Mouse (Mus musculus): Measurements from ENCODE around the gene Slc9a1. TPM values are rescaled to one million over a fixed set of nuclear protein-coding genes. Genes with fewer than 3 reads are reported as not detected.

Slc9a1 gene
- 8.8 and 9.3 TPM in 2 replicates for polyA plus RNA-seq (2015; fragmentation: Nextera tagmentation; extraction: Ambion mirVana)

GRCm38 (mm10) chr4:133369553-133370297 lies at the start of gene Slc9a1:
Gene Slc9a1 (plus strand): TSS chr4:133369706.
- Histone ChIP-seq H3K4me2 (peak within 1 kb of the TSS; percentile 77), H3K4me1 (peaks cover 30% of the 10 kb centered on the region), H3K27me3 (replicated peaks) (no peaks in the 10 kb centered on the region), H3K9me3 (no peaks in the 10 kb centered on the region), H3K4me3 (replicated peaks) (peak within 1 kb of the TSS; percentile 71), H3K9ac (peak within 1 kb of the TSS; percentile 99), H3K27ac (peak within 1 kb of the TSS; percentile 90), H3K36me3 (no peaks in the 10 kb centered on the region)
- WGBS: under 1% methylated on average over 40 of the region's 40 CpGs
- ATAC-seq (ENCODE audit: insufficient read depth, low FRiP score, low read depth): peak; percentile 94

DNA sequence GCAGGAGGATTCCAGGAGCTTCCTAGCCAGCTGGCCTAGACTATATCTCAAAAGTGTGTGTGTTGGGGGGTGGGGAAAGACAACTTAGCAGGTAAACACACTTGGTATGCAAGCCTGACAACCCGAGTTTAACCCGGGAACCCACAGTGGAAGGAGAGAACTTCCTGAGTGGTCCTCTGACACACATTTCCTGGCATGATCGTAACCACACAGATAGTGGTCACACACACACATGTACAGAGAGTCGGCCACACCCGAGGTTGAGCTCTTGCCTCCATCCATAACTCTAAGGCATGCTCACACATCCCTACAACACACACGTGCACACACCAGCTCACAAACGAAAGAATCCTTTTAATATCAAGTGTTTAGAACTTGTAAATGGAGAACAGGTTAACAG lies 41.4 kb upstream of the Slc9a1 start:
- ATAC-seq (ENCODE audit: insufficient read depth, low FRiP score, low read depth): no peak
- Histone ChIP-seq H3K9ac (no peak overlapping the region), H3K9me3 (no peaks in the 10 kb centered on the region), H3K4me3 (replicated peaks) (no peak overlapping the region), H3K4me2 (no peak overlapping the region), H3K27ac (no peak overlapping the region), H3K36me3 (no peaks in the 10 kb centered on the region; the same call in 1 of the 2 replicates), H3K27me3 (replicated peaks) (no peaks in the 10 kb centered on the region), H3K4me1 (no peaks in the 10 kb centered on the region)
- WGBS: 53% methylated on average over 7 of the region's 7 CpGs

DNA sequence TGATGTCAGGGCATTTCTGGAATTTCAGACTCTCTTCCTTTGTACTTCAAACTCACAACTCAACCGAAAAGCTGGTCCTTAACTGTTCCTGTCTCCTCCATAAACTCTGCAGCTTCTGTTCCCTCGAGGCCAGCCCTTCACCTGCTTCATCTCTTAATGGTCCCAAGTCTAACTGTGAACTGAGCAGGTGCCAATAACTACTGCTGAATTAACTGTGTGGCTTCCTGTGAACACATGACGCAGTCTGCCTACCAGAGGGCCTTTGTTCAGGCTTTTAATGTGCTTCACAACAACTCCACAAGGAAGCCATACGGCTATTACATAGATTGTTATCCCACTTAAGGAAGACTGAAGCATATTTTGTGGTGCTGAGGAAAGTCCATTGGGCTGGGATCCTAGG lies 39.2 kb upstream of the Slc9a1 start:
- Histone ChIP-seq H3K9me3 (no peaks in the 10 kb centered on the region), H3K4me2 (no peak overlapping the region), H3K4me1 (no peaks in the 10 kb centered on the region), H3K9ac (no peak overlapping the region), H3K4me3 (replicated peaks) (no peak overlapping the region), H3K27ac (no peak overlapping the region), H3K27me3 (replicated peaks) (no peaks in the 10 kb centered on the region), H3K36me3 (no peaks in the 10 kb centered on the region)
- no peak for ATAC-seq (ENCODE audit: insufficient read depth, low FRiP score, low read depth)
- 88% methylated on average over 4 of the region's 4 CpGs for WGBS

DNA sequence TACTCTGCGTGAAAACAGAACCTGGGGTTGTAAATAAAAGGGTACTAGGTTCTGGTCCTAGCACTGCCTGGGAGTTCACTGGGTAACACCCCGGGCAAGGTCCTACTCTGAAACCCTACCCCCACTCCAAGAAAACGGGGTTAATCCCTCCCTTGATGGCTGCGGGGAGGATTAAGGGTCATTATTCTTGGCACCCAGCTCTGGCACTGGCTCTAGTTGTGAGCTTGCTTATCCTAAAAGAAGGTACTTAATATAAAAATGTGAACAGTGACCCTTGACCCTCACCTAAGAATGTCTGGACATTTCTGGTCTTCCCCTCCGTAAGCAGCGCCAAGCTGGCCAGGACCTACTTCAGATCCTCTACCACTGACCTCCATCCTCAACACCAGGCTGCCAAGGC lies 36.2 kb upstream of the Slc9a1 start:
- Histone ChIP-seq H3K27me3 (replicated peaks) (no peaks in the 10 kb centered on the region), H3K4me1 (peaks cover 8% of the 10 kb centered on the region; the same call in 1 of the 2 replicates), H3K9ac (no peak overlapping the region), H3K27ac (0 out of 2 replicates have a peak overlapping the region, but pooled peaks have one; percentile 9), H3K9me3 (no peaks in the 10 kb centered on the region), H3K4me3 (replicated peaks) (no peak overlapping the region), H3K36me3 (no peaks in the 10 kb centered on the region), H3K4me2 (no peak overlapping the region)
- ATAC-seq (ENCODE audit: insufficient read depth, low FRiP score, low read depth): no peak
- WGBS: 69% methylated on average over 6 of the region's 6 CpGs

DNA sequence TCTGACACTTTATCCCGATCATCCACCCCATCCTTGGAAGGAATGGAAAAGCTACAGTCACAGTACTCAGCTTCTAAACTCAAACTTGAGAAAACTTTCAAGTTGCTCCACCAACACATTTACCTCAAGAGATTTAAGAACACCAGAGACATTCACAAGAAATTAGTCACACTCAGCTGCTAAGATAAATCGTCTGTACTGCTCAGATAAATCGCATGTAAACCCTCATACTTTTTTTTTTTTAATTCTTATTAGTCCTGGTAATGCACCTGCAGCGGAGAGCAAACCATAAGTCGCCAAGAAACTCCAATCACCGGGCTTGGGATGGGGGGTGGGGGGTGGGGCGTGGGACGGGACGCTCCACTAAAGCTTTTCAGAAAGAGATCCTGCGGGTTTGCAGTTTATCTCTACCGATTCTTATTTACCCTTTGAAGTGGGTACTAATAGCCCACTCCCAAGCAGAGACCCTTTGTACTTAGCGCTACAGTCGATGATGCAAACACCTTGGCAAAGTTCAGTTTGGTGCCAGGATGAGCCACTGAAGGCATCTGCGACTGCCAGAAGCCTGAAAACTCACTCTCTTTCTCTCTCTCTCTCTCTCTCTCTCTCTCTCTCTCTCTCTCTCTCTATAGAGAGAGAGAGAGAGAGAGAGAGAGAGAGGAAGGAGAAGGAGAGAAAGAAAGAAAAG lies 31.5 kb upstream of the Slc9a1 start:
- WGBS: 7% methylated on average over 14 of the region's 14 CpGs
- H3K27ac ChIP-seq: no peak overlapping the region
- H3K36me3 ChIP-seq: no peaks in the 10 kb centered on the region
- H3K4me3 ChIP-seq (replicated peaks): peak overlapping the region; percentile 98
- no peaks in the 10 kb centered on the region for H3K9me3 ChIP-seq
- no peaks in the 10 kb centered on the region for H3K27me3 ChIP-seq (replicated peaks)
- no peak for ATAC-seq (ENCODE audit: insufficient read depth, low FRiP score, low read depth)
- H3K4me1 ChIP-seq: peaks cover 11% of the 10 kb centered on the region; the same call in 1 of the 2 replicates
- peak overlapping the region; percentile 86 for H3K4me2 ChIP-seq
- H3K9ac ChIP-seq: peak overlapping the region; percentile 74; the same call in 1 of the 2 replicates

DNA sequence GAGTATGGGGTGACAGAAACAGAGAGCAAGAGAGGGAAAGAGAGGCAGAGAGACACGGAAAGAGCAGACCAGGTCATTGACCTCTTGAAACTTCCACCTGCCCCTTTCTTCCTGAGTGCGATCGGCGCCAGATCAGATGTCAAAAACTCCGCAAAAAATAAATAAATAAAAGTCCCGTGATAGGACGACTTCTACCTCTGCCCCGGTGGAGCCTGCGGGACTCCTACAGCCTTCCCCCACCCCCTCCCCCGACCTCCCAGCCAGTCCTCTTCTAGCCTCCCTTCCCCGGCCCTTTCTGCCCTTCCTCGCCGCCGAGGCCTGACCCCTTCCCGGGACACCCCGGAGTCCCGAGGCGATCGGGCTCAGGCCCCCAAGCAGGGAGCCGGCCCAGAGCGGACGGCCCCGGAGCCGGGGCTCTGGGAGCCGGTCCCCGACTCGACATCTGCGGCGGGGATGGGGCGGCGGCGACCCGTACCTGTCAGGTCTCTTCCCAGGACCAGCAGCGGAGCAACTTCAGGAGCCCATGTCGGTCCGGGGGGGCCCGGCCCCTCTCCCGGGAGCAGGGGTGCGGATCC lies 30.9 kb upstream of the Slc9a1 start:
- peak overlapping the region; percentile 74 for H3K27ac ChIP-seq
- no peaks in the 10 kb centered on the region for H3K27me3 ChIP-seq (replicated peaks)
- peak overlapping the region; percentile 74 for H3K9ac ChIP-seq
- H3K4me2 ChIP-seq: peak overlapping the region; percentile 86
- no peaks in the 10 kb centered on the region for H3K9me3 ChIP-seq
- no peaks in the 10 kb centered on the region for H3K36me3 ChIP-seq
- ATAC-seq (ENCODE audit: insufficient read depth, low FRiP score, low read depth): peak; percentile 37
- WGBS: under 1% methylated on average over 38 of the region's 39 CpGs
- H3K4me3 ChIP-seq (replicated peaks): peak overlapping the region; percentile 98
- peaks cover 11% of the 10 kb centered on the region; the same call in 1 of the 2 replicates for H3K4me1 ChIP-seq

- under 1% methylated on average over 59 of the region's 60 CpGs for WGBS
- Histone ChIP-seq H3K4me1 (peaks cover 11% of the 10 kb centered on the region; the same call in 1 of the 2 replicates), H3K4me3 (replicated peaks) (peak overlapping the region; percentile 98), H3K9ac (peak overlapping the region; percentile 74), H3K27ac (peak overlapping the region; percentile 74), H3K36me3 (no peaks in the 10 kb centered on the region), H3K4me2 (peak overlapping the region; percentile 86), H3K27me3 (replicated peaks) (no peaks in the 10 kb centered on the region), H3K9me3 (no peaks in the 10 kb centered on the region)
- peak; percentile 97 for ATAC-seq (ENCODE audit: insufficient read depth, low FRiP score, low read depth)
These were observed 30.3 kb upstream of the Slc9a1 start for GRCm38 (mm10) chr4:133339148-133339749.

- no peak overlapping the region for H3K9ac ChIP-seq
- WGBS: 82% methylated on average over 2 of the region's 2 CpGs
- no peak for ATAC-seq (ENCODE audit: insufficient read depth, low FRiP score, low read depth)
These were observed 29.3 kb upstream of the Slc9a1 start for GRCm38 (mm10) chr4:133340217-133340616.

DNA sequence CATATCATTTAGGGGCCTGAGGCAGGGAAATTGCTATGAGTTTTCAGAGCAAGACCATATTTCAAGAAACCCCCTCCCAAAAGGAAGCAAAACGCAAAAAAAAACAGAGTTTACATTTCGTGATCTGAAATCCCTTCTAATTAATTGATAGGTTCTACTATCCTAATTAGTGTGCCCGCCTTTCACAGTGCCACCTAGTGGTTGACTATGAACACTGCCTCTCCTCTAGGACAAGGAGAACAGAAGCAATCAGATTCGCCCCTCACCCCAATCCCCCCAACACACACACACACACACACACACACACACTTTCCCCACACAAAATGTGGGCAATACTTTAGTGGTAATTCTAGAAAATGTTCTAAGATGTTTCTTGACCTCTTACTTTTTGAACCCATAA lies 25.4 kb upstream of the Slc9a1 start:
- no peaks in the 10 kb centered on the region for H3K9me3 ChIP-seq
- H3K9ac ChIP-seq: no peak overlapping the region
- ATAC-seq (ENCODE audit: insufficient read depth, low FRiP score, low read depth): no peak
- no peak overlapping the region for H3K4me2 ChIP-seq
- no peaks in the 10 kb centered on the region for H3K27me3 ChIP-seq (replicated peaks)
- 11% methylated on average over 4 of the region's 4 CpGs for WGBS
- no peak overlapping the region for H3K27ac ChIP-seq
- 0 out of 2 replicates have a peak, but pooled peaks cover 3% of the 10 kb centered on the region for H3K4me1 ChIP-seq
- no peak overlapping the region for H3K4me3 ChIP-seq (replicated peaks)
- H3K36me3 ChIP-seq: no peaks in the 10 kb centered on the region

More at GRCm38 (mm10) chr4:133340217-133340616, 29.3 kb upstream of the Slc9a1 start:
- Histone ChIP-seq H3K4me2 (no peak overlapping the region), H3K27ac (no peak overlapping the region), H3K36me3 (no peaks in the 10 kb centered on the region), H3K4me3 (replicated peaks) (no peak overlapping the region), H3K4me1 (peaks cover 11% of the 10 kb centered on the region; the same call in 1 of the 2 replicates), H3K27me3 (replicated peaks) (no peaks in the 10 kb centered on the region), H3K9me3 (no peaks in the 10 kb centered on the region)

DNA sequence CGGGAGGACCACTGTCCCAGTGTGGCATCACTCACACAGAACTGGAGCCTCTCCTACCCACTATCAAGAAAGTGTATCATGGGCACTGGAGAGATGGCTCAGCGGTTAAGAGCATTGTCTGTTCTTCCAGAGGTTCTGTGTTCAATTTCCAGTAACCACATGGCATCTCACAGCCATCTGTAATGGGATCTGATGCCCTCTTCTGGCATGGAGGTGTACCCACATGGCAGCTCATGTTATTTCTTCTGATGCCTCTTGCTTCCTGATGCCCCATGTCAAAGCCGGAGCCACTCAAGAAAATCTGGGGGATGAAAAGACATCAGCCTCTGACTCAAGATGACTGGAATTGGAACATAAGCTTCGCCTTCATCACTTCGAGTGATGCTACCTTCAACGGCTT lies 23.8 kb upstream of the Slc9a1 start:
- H3K27ac ChIP-seq: no peak overlapping the region
- H3K9ac ChIP-seq: no peak overlapping the region
- H3K27me3 ChIP-seq (replicated peaks): no peaks in the 10 kb centered on the region
- 89% methylated on average over 6 of the region's 6 CpGs for WGBS
- H3K4me1 ChIP-seq: no peaks in the 10 kb centered on the region
- H3K36me3 ChIP-seq: no peaks in the 10 kb centered on the region
- H3K4me3 ChIP-seq (replicated peaks): no peak overlapping the region
- H3K4me2 ChIP-seq: no peak overlapping the region
- no peak for ATAC-seq (ENCODE audit: insufficient read depth, low FRiP score, low read depth)
- H3K9me3 ChIP-seq: no peaks in the 10 kb centered on the region

DNA sequence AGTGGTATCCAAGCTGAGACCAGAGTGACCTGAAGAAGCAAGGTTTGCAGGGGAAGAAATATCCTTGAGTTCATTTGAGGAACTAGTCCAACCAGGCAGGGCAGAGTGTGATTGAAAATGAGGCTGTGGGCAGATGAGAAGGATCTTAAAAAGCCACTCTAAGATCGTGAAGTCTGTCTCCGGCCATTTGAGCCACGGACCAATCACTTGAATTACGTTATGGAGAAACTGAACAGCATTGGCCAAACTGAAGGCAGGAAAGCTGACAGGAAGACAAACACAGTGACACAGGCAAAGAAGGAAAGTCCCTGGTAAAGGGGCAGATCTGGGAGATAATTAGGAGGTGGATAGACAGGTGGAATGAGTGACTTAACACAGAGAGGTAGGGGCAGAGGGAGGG lies 22.9 kb upstream of the Slc9a1 start:
- H3K9ac ChIP-seq: no peak overlapping the region
- WGBS: 58% methylated on average over 4 of the region's 4 CpGs
- H3K27me3 ChIP-seq (replicated peaks): no peaks in the 10 kb centered on the region
- no peak overlapping the region for H3K4me2 ChIP-seq
- no peak overlapping the region for H3K27ac ChIP-seq
- no peak overlapping the region for H3K4me3 ChIP-seq (replicated peaks)
- ATAC-seq (ENCODE audit: insufficient read depth, low FRiP score, low read depth): no peak
- H3K4me1 ChIP-seq: no peaks in the 10 kb centered on the region
- H3K9me3 ChIP-seq: no peaks in the 10 kb centered on the region
- no peaks in the 10 kb centered on the region for H3K36me3 ChIP-seq

Data from stomach, embryonic 15.5 days (tissue).